Mouse (Mus musculus) MEL-GATA-1-ER (cell line): Measurements from ENCODE around the gene Frmpd4.

Source experiments
- DNase-seq: peaks from one replicate; pipeline ENCODE4 v3.0.0-alpha.2; 2012; ENCODE audit warnings: low read depth; ENCODE audit errors: extremely low read depth

Frmpd4 gene

GRCm38 (mm10) chrX:168577131-168577530 is at the start of gene Frmpd4:
Gene Frmpd4, minus strand, starts transcription at chrX:168577231.
- no peak for DNase-seq

GRCm38 (mm10) chrX:168595193-168595592 is 18.2 kb upstream of the Frmpd4 start:
- no peak for DNase-seq

DNA sequence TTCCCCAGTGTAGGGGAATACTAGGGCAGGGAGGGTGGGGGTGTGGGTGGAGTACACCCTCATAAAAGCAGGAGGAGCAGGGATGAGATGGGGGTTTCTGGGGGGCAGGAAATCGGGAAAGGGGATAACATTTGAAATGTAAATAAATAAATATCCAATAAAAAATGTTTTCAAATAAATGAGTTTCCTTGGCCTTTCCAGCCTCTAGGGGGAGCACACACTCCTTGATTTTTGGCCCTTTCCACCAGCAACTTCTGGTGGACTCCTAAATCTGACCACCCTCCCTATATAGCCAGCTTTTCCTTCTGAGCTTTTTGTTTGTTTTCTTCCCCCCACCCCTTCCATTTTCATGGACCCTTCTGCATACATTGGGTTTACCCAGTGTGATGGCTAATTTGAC is 7.3 kb upstream of the Frmpd4 start:
- no peak for DNase-seq

GRCm38 (mm10) chrX:168571808-168572207 is 5.2 kb downstream of the Frmpd4 start:
- DNase-seq, result no peak

DNA sequence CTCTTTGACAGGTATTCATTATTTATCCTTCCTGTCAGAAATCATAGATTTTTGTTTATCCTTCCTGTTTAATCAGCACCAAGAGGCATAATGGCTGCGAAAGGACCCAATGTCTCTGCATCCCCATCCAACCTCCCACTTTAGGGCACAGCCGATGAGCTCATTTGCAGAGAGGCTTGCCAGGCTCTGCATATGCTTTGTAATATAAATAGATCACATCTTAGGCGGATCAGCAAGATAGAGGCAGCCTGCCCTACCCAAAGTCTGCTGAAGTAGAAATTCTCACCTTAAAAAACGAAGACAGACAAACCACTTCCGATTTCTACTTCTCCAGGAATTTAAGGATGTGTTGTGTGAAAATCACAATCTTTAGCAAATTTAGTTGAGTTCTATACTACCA is 7.8 kb downstream of the Frmpd4 start:
- no peak for DNase-seq

- DNase-seq, result no peak
Measured at GRCm38 (mm10) chrX:168505254-168505653, 71.8 kb downstream of the Frmpd4 start.

- DNase-seq, result no peak
Measured at GRCm38 (mm10) chrX:168455233-168455632, 121.8 kb downstream of the Frmpd4 start.

- no peak for DNase-seq
Measured at GRCm38 (mm10) chrX:168431206-168431605, 145.8 kb downstream of the Frmpd4 start.

DNA sequence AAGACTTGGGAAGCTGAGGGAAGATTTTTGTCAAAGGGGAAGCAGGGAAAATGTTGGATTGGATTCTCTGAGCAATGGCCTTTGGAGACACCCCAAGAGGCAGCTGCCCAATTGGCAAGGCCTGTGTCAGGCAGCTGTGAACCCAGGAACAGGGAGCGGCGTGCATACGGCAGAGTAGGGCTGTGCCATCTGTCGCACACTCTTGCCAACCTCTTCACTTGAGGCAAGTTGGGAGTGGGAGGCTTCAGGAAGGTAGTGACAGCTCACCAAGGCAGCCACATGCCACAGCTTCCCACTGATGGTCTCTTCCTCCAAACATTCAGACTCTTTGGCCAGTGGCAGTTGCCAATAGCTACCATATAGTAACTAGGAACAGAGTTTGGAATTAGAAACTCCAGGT is 147.2 kb downstream of the Frmpd4 start:
- DNase-seq, result no peak

GRCm38 (mm10) chrX:168415403-168415802 is 161.6 kb downstream of the Frmpd4 start:
- peak; percentile 4 for DNase-seq

- DNase-seq, result no peak
Measured at GRCm38 (mm10) chrX:168403512-168403911, 173.5 kb downstream of the Frmpd4 start.

DNA sequence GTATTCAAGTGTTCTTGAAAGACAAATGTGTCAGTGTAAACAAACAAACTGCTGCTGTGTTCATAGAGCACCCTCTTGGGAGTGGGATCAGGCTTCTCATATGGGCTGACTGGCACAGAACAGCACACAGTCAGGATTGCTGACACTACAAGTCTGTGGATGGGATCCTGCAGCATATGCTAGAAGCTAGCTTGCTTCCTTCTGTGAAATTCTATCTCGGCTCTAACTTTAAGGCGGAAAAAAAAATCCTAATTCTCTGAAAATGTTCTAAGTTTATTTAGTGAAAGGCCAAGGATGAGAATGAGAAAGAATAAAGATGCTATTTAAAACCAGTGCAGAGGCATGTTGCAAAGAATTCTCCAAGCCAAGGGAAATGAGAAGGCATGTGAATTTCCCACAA is 226.6 kb downstream of the Frmpd4 start:
- no peak for DNase-seq

DNA sequence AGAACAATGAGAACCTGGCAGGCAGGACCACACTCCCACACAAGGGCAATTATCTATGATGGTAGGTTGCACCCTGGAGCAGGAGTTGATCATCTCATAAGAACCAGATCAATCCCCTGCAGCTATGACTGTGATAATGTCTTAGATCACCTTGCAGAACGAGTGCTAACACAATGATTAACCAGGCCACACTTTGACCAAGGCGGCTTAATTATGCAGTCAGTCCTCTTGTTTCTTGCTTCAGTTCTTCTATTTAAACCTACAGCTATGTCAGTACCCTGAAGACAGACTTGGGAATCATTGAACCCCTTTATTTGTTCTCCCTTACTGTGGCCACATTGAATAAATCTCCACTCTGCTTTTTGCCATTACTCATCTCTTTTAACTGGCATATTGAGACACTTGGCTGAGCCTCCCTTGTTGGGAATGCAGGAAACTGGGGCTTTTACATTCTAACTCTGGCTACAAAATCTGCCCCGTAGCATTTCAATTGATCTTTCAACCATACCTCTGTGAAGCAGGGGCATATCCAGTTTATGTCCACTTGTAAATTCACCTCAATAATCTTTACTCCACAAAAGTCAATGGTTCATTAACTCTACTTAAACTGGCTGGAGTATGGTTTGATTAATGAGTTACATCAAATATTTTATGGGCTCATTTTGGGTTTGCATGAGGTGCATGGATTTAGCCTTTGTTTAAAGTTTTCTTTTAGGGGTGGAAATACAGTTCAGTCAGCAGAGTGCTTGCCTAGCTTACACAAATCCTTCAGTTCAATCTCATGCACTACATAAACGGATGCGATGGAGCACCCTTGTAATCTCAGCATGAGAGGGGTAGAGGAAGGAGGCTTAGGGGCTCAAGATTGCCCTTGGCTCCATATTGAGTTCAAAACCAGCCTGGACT is 227.5 kb downstream of the Frmpd4 start:
- DNase-seq, result no peak

- DNase-seq, result no peak
Measured at GRCm38 (mm10) chrX:168338212-168338611, 238.8 kb downstream of the Frmpd4 start.

DNA sequence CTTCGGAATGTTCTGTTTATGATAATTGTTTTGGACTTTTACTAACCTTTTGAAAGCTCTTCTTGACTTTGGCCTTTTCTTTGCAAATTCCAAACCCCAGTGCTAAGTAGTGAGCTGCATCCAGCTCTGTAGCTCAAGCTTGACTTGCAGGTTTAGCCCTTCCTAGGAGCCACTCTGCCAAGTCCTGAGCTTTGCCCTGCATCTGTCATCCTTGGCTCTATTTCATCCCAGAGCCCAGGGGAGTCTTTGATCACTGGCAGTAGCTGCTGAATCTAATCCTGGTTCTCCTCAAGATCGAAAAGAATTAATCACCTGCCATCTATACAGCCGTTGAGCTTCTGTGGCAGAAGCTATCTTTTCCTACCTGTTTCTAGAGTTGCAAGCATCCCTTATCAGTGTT is 251.9 kb downstream of the Frmpd4 start:
- DNase-seq, result no peak

DNA sequence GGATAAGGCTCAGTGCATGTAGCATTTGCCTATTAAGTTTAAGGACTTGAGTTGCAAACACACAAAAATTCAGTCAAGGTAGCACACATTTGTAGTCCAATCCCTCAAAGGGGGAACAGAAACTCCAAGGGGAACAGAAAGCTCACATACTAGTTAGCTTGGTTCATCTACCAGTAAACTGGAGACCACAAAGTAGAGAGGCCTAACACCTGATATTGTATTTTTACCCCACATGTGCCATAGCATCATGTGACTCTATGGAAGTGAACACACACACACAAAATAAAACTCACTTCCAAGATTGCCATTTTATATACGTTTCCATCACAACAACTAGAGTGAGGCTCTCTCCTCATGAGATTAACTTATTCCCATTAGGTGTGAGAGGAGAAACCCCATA is 264.9 kb downstream of the Frmpd4 start:
- DNase-seq, result no peak

- no peak for DNase-seq
Measured at GRCm38 (mm10) chrX:168310143-168310542, 266.9 kb downstream of the Frmpd4 start.

DNA sequence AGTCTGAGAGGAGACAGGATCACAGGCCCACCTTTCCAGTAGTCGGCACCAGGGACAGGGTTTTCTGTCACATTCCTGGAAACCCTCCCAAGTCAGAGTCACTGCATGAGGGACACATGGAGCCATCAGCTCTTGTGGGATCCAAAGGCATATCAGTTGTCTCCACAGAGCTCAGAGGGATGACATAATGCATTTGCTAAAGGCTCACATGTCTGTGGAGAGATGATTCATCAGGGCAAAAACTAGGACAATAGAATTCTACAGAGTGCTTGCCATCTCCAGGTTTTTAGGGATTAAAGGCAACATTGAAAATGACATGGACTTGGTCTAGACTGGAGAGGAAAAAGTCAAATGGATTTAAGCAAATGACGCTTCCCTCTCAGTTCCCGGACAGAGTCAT is 284.5 kb downstream of the Frmpd4 start:
- no peak for DNase-seq

- DNase-seq, result no peak
Measured at GRCm38 (mm10) chrX:168207034-168207433, 370.0 kb downstream of the Frmpd4 start.

DNA sequence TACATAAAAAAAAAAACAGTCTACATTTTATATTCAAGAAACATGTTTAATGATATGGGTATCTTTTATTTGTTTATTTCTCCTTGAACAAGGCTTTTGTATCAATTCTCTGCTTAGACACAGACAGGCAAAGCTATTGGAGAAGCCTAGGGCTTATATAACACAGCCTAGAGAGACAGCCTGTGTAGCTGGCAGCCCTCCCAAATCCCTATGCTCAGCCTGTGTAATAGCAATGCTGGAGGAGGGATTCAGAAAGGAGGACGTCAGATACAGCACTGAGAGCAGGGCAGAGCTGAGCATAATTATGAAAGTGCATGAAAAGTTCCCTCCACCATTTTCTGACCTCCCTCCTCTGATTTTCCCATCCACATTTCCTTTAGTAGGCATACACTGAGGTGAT is 385.1 kb downstream of the Frmpd4 start:
- no peak for DNase-seq

GRCm38 (mm10) chrX:168189563-168189962 is 387.5 kb downstream of the Frmpd4 start:
- no peak for DNase-seq

- no peak for DNase-seq
Measured at GRCm38 (mm10) chrX:168163001-168163400, 414.0 kb downstream of the Frmpd4 start.

DNA sequence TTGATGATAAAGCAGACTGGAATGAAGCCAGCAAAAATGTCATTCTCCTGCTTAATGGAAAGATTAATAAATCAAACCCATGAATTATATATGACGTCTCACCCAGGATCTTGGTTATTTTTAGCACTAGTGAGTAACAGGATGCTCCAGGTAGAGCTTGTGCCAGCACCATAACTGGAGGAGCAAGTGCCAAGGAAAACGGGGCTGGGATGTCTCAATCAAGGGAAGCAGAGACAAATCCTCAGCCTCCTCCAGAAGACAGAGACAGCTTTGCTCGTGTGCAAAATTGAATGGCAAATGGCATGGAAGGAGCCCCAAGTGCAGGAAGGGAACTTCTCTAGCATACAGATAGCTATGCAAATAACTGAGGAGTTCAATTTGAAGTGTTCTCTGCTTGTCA is 418.2 kb downstream of the Frmpd4 start:
- no peak for DNase-seq
